Mouse (Mus musculus) kidney, embryonic 15.5 days (tissue): Measurements from ENCODE around the gene Cdk1. TPM values are rescaled to one million over a fixed set of nuclear protein-coding genes. Genes with fewer than 3 reads are reported as not detected.

ENCODE experiments used
- ATAC-seq: fragments of 200-750 bp; cut with Nextera tagmentation; replicated peaks from 2 replicates; pipeline ENCODE4 v1.8.0; 2017; ENCODE audit warnings: moderate TSS enrichment; ENCODE audit not compliant: low FRiP score
- H3K27ac ChIP-seq: fragments of 300-500 bp; sonication (generic); 2 replicates; pipeline ENCODE4 v1.5.1; 2015; ENCODE audit warnings: mild to moderate bottlenecking, inconsistent platforms
- H3K27me3 ChIP-seq: fragments of 300-500 bp; sonication (generic); 2 replicates; pipeline ENCODE4 v1.6.1; 2015; ENCODE audit warnings: inconsistent platforms
- H3K36me3 ChIP-seq: fragments of 300-500 bp; sonication (generic); 2 replicates; pipeline ENCODE4 v1.6.1; 2015; ENCODE audit warnings: inconsistent platforms
- H3K4me1 ChIP-seq: fragments of 300-500 bp; sonication (generic); 2 replicates; pipeline ENCODE4 v1.6.1; 2015; ENCODE audit warnings: inconsistent platforms
- H3K4me2 ChIP-seq: fragments of 300-500 bp; sonication (generic); 2 replicates; pipeline ENCODE4 v1.6.1; 2015; ENCODE audit warnings: moderate library complexity, mild to moderate bottlenecking, inconsistent platforms
- H3K4me3 ChIP-seq: fragments of 300-500 bp; sonication (generic); replicated peaks from 2 replicates; pipeline ENCODE4 v1.5.1; 2015; ENCODE audit warnings: mild to moderate bottlenecking, inconsistent platforms
- H3K9ac ChIP-seq: fragments of 300-500 bp; sonication (generic); 2 replicates; pipeline ENCODE4 v1.6.1; 2015; ENCODE audit warnings: mild to moderate bottlenecking, inconsistent platforms
- H3K9me3 ChIP-seq: fragments of 300-500 bp; sonication (generic); replicated peaks from 2 replicates; pipeline ENCODE4 v1.6.1; 2016; ENCODE audit warnings: inconsistent platforms
- WGBS: fragments of 180-500 bp; shearing (Covaris S2); methylation state at CpG from one replicate; pipeline ENCODE4 v1.1.7; 2015; ENCODE audit warnings: mixed read lengths; 5-methylcytosine and 5-hydroxymethylcytosine counted together
- polyA plus RNA-seq: library from polyadenylated mRNA; unstranded; fragments of >200 nt; fragmentation: Nextera tagmentation; extraction: Ambion mirVana; gene quantifications from 2 replicates; pipeline ENCODE4 v1.2.1, GENCODE M21; 2015

The Cdk1 gene
- polyA plus RNA-seq, 1 experiment from 2014 or later, result 490 TPM

- WGBS, result 74% methylated on average over 7 of the region's 7 CpGs
Observed at GRCm38 (mm10) chr10:69299985-69300384, 52.8 kb downstream of the Cdk1 start.

GRCm38 (mm10) chr10:69295919-69296318 is 56.8 kb downstream of the Cdk1 start:
- WGBS, result 69% methylated on average over 9 of the region's 9 CpGs
- Histone ChIP-seq H3K4me3 (no peak overlapping the region), H3K9ac (no peak overlapping the region), H3K27me3 (no peaks in the 10 kb centered on the region), H3K27ac (no peak overlapping the region), H3K4me1 (no peaks in the 10 kb centered on the region), H3K36me3 (peaks cover under 1% of the 10 kb centered on the region; the same call in 1 of the 2 replicates), H3K9me3 (no peaks in the 10 kb centered on the region), H3K4me2 (no peak overlapping the region)
- ATAC-seq, result no peak

More at GRCm38 (mm10) chr10:69299985-69300384, 52.8 kb downstream of the Cdk1 start:
- no peak for ATAC-seq
- H3K9me3 ChIP-seq, result no peaks in the 10 kb centered on the region
- H3K4me2 ChIP-seq, result no peak overlapping the region
- H3K27me3 ChIP-seq, result no peaks in the 10 kb centered on the region
- H3K4me3 ChIP-seq, result no peak overlapping the region
- peaks cover 2% of the 10 kb centered on the region for H3K4me1 ChIP-seq
- no peak overlapping the region for H3K9ac ChIP-seq
- no peaks in the 10 kb centered on the region for H3K36me3 ChIP-seq
- H3K27ac ChIP-seq, result no peak overlapping the region

- no peak for ATAC-seq
- 89% methylated on average over 8 of the region's 8 CpGs for WGBS
- Histone ChIP-seq H3K4me3 (no peak overlapping the region), H3K36me3 (peaks cover 35% of the 10 kb centered on the region), H3K4me2 (no peak overlapping the region), H3K9me3 (no peaks in the 10 kb centered on the region), H3K9ac (no peak overlapping the region), H3K4me1 (no peaks in the 10 kb centered on the region), H3K27ac (no peak overlapping the region), H3K27me3 (no peaks in the 10 kb centered on the region)
Observed at GRCm38 (mm10) chr10:69290736-69291135, 62.0 kb downstream of the Cdk1 start.

- 92% methylated on average over 6 of the region's 6 CpGs for WGBS
- Histone ChIP-seq H3K9me3 (no peaks in the 10 kb centered on the region), H3K27me3 (no peaks in the 10 kb centered on the region), H3K36me3 (peaks cover 48% of the 10 kb centered on the region), H3K4me1 (no peaks in the 10 kb centered on the region), H3K27ac (no peak overlapping the region), H3K4me2 (no peak overlapping the region), H3K9ac (no peak overlapping the region), H3K4me3 (no peak overlapping the region)
- ATAC-seq, result no peak
Observed at GRCm38 (mm10) chr10:69288720-69289119, 64.0 kb downstream of the Cdk1 start.

GRCm38 (mm10) chr10:69288086-69288485 is 64.7 kb downstream of the Cdk1 start:
- H3K36me3 ChIP-seq, result peaks cover 53% of the 10 kb centered on the region

GRCm38 (mm10) chr10:69286939-69287338 is 65.8 kb downstream of the Cdk1 start:
- no peaks in the 10 kb centered on the region for H3K27me3 ChIP-seq
- WGBS, result 91% methylated on average over 3 of the region's 3 CpGs

More at GRCm38 (mm10) chr10:69288086-69288485, 64.7 kb downstream of the Cdk1 start:
- 57% methylated on average over 4 of the region's 4 CpGs for WGBS
- no peaks in the 10 kb centered on the region for H3K4me1 ChIP-seq
- H3K9ac ChIP-seq, result no peak overlapping the region
- ATAC-seq, result no peak
- H3K27ac ChIP-seq, result no peak overlapping the region
- H3K9me3 ChIP-seq, result no peaks in the 10 kb centered on the region
- H3K4me3 ChIP-seq, result no peak overlapping the region
- H3K4me2 ChIP-seq, result no peak overlapping the region
- H3K27me3 ChIP-seq, result no peaks in the 10 kb centered on the region

More at GRCm38 (mm10) chr10:69286939-69287338, 65.8 kb downstream of the Cdk1 start:
- H3K36me3 ChIP-seq, result peaks cover 62% of the 10 kb centered on the region
- no peaks in the 10 kb centered on the region for H3K4me1 ChIP-seq
- no peak overlapping the region for H3K9ac ChIP-seq
- no peak overlapping the region for H3K27ac ChIP-seq
- H3K9me3 ChIP-seq, result no peaks in the 10 kb centered on the region
- H3K4me3 ChIP-seq, result no peak overlapping the region
- ATAC-seq, result no peak
- no peak overlapping the region for H3K4me2 ChIP-seq

Other genes with a start within 250 kb of the Cdk1 start
- gene Rhobtb1, start 201.5 kb downstream of the Cdk1 start, polyA plus RNA-seq, result 21.8 and 24.9 TPM in 2 replicates
- gene A930033H14Rik, start 139.8 kb downstream of the Cdk1 start, polyA plus RNA-seq, result 2.0 and 2.2 TPM in 2 replicates
- 43.9 and 47.9 TPM in 2 replicates for gene Ank3, start 45.8 kb upstream of the Cdk1 start, polyA plus RNA-seq